Mouse (Mus musculus) lung, adult 2 months (tissue): ENCODE measurements around the gene Bmp5. TPM values are rescaled to one million over a fixed set of nuclear protein-coding genes. Genes with fewer than 3 reads are reported as not detected.
A peak's percentile ranks its signal among the peaks of the same experiment; 100 is the strongest.

ENCODE experiments used
- DNase-seq: peaks from one replicate; pipeline ENCODE4 v3.0.0; 2022
- H3K4me1 ChIP-seq: fragments of 200-500 bp; 2 replicates; pipeline ENCODE4 v1.6.1; 2011; ENCODE audit warnings: low read length; ENCODE audit not compliant: control insufficient read depth, insufficient read depth
- H3K4me3 ChIP-seq: fragments of 200-500 bp; replicated peaks from 2 replicates; pipeline ENCODE3; 2011; ENCODE audit warnings: low read depth, mild to moderate bottlenecking, control low read depth, low read length; ENCODE audit errors: extremely low read depth
- CTCF ChIP-seq: fragments of 200-500 bp; IDR thresholded peaks from 2 replicates; pipeline ENCODE4 v1.5.1; 2011; ENCODE audit warnings: mild to moderate bottlenecking, low read length, control low read depth; ENCODE audit not compliant: insufficient read depth
- POLR2A ChIP-seq: fragments of 200-500 bp; IDR thresholded peaks from 2 replicates; pipeline ENCODE4 v1.6.1; 2011; ENCODE audit warnings: low read depth, mild to moderate bottlenecking, control low read depth, low read length, borderline replicate concordance; ENCODE audit errors: extremely low read depth
- WGBS: fragments of 180-500 bp; shearing (Covaris S2); methylation state at CpG from one replicate; pipeline ENCODE4 v1.1.7; 2018; 5-methylcytosine and 5-hydroxymethylcytosine counted together
- polyA plus RNA-seq: library from polyadenylated mRNA; depleted of rRNA; stranded (reverse); fragments of >200 nt; gene quantifications from 2 replicates; pipeline ENCODE4 v1.2.3, GENCODE M21; 2012; rRNA removed

Gene Bmp5
- 7.3 and 13.3 TPM in 2 replicates for polyA plus RNA-seq

- Histone ChIP-seq H3K4me3 (peak within 1 kb of the TSS; percentile 73), H3K4me1 (no peaks in the 10 kb centered on the region)
- no peak for DNase-seq
- 36% methylated on average over 7 of the region's 7 CpGs for WGBS
- TF ChIP-seq CTCF (no peak), POLR2A (no peak)
Measured at GRCm38 (mm10) chr9:75775129-75775845, at the start of gene Bmp5. Bmp5 (plus strand) TSS chr9:75775364.

DNA sequence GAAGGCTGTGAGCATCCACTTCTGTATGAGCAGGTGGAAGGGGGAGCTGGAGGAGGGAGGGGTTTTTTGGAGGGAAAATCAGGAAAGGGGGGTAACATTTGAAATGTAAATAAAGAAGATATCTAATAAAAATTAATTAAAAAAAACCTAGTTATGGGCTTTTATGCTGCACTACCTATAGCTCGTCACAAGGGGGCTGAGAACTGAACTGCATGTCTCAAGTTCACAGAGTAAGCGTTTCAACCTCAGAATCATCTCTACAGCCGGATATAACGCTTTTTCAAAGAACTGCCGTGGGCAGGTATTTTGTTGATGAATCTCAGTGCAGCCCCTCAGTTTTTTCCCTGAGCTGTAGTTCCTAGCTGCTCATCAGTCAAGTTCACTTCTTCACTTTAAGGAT lies 15.1 kb upstream of the Bmp5 start:
- DNase-seq, result no peak
- Histone ChIP-seq H3K4me1 (no peaks in the 10 kb centered on the region), H3K4me3 (no peak overlapping the region)
- 29% methylated on average over 5 of the region's 5 CpGs for WGBS
- no peak for TF ChIP-seq POLR2A
- TF ChIP-seq CTCF, result no peak

DNA sequence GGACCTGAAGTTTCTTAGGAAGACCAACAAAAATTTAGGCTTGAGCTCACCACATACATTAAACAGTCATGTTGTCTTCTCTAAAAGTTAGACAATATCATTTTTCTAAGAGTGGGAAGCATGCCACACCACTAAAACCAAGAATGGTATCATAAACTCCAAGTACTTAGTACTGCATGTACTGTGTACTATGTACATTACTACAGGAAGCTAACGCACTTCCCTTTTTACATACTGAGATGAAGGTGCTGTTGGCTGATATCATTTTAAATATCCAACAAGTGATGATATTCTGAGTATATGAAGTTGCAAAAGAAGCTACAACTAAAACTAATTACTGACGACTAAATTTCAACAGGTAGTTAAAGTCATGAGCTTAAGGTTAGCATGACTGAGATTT lies 13.6 kb upstream of the Bmp5 start:
- no peaks in the 10 kb centered on the region for H3K4me1 ChIP-seq
- WGBS, result 75% methylated on average over 2 of the region's 2 CpGs

GRCm38 (mm10) chr9:75762487-75762886 lies 12.7 kb upstream of the Bmp5 start:
- WGBS, result 21% methylated on average over 5 of the region's 5 CpGs
- DNase-seq, result no peak
- H3K4me3 ChIP-seq, result no peak overlapping the region
- no peaks in the 10 kb centered on the region for H3K4me1 ChIP-seq
- TF ChIP-seq CTCF (0 out of 2 replicates have a peak, but pooled peaks have one; percentile 17), POLR2A (no peak)

More for the DNA sequence above, 13.6 kb upstream of the Bmp5 start:
- DNase-seq, result no peak
- TF ChIP-seq POLR2A, result no peak
- TF ChIP-seq CTCF, result no peak
- no peak overlapping the region for H3K4me3 ChIP-seq

GRCm38 (mm10) chr9:75764792-75765191 lies 10.4 kb upstream of the Bmp5 start:
- H3K4me1 ChIP-seq, result no peaks in the 10 kb centered on the region
- 65% methylated on average over 7 of the region's 7 CpGs for WGBS
- peak overlapping the region; percentile 57 for H3K4me3 ChIP-seq
- no peak for TF ChIP-seq CTCF
- 0 out of 2 replicates have a peak, but pooled peaks have one; percentile 15 for TF ChIP-seq POLR2A
- DNase-seq, result no peak

DNA sequence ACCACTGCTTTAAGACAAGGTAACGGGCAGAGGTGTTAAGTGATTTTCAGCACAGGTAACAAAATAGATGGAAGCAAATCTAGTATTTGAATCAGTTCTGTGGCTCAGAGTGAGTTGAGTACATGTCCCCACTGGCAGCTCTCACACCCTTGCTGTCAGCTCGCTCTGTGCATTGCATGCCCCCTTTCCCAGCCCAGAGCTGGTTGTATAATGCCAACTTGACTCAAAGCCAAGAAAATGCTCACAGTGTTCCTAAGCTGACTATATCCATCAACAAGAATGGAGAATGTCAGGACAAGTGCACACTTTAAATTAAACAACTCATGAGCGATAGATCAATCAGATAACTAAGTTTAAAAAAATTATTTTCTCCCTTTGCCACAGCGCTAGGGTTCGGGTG lies 8.6 kb upstream of the Bmp5 start:
- 68% methylated on average over 5 of the region's 5 CpGs for WGBS
- Histone ChIP-seq H3K4me3 (no peak overlapping the region), H3K4me1 (no peaks in the 10 kb centered on the region)
- TF ChIP-seq POLR2A (no peak), CTCF (no peak)
- no peak for DNase-seq

- H3K4me1 ChIP-seq, result no peaks in the 10 kb centered on the region
- H3K4me3 ChIP-seq, result no peak overlapping the region
- no peak for DNase-seq
- WGBS, result 53% methylated on average over 3 of the region's 3 CpGs
- TF ChIP-seq CTCF, result no peak
- no peak for TF ChIP-seq POLR2A
Measured at GRCm38 (mm10) chr9:75769042-75769441, 6.1 kb upstream of the Bmp5 start.

DNA sequence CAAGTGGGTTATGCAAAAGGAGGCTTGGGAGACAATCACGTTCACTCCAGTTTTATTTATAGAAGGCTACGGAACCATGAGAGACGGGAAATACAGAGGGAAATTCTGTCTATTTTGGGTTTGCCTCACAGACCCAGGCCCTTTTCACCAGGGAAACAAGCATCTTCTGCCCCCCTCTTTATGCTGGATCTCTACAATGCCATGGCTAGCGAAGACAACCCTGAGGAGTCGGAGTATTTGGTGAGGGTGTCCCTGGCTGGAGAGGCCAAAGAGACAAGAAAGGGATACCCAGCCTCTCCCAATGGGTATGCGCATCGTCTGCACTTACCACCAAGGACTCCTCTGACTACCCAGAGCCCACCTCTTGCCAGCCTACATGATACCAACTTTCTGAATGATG lies 989 bp downstream of the Bmp5 start:
- WGBS, result 29% methylated on average over 7 of the region's 7 CpGs
- Histone ChIP-seq H3K4me3 (peak overlapping the region; percentile 73), H3K4me1 (no peaks in the 10 kb centered on the region)
- TF ChIP-seq CTCF (no peak), POLR2A (no peak)
- DNase-seq, result peak; percentile 49

GRCm38 (mm10) chr9:75778762-75779346 lies 3.7 kb downstream of the Bmp5 start:
- WGBS, result 34% methylated on average over 9 of the region's 9 CpGs
- Histone ChIP-seq H3K4me1 (no peaks in the 10 kb centered on the region; the same call in 1 of the 2 replicates), H3K4me3 (peak overlapping the region; percentile 70)
- no peak for TF ChIP-seq CTCF
- TF ChIP-seq POLR2A, result peak; percentile 30; the same call in 1 of the 2 replicates
- no peak for DNase-seq
